Mouse (Mus musculus) hindbrain, embryonic 13.5 days (tissue): Measurements from ENCODE around the gene Mgst3. TPM values are rescaled to one million over a fixed set of nuclear protein-coding genes. Genes with fewer than 3 reads are reported as not detected.
"Not testable (repeated sequence)": the region's sequence is repeated elsewhere in the genome, so short reads cannot be mapped to it uniquely, and the experiment has no call there.

Source experiments
- ATAC-seq: fragments of 200-750 bp; cut with Nextera tagmentation; 2 replicates; pipeline ENCODE4 v1.8.0; 2017; ENCODE audit warnings: moderate TSS enrichment; ENCODE audit not compliant: low FRiP score
- H3K27ac ChIP-seq: fragments of 300-500 bp; sonication (generic); 2 replicates; pipeline ENCODE4 v1.5.1; 2015; ENCODE audit warnings: inconsistent platforms, mild to moderate bottlenecking, moderate library complexity
- H3K27me3 ChIP-seq: fragments of 300-500 bp; sonication (generic); 2 replicates; pipeline ENCODE4 v1.6.1; 2015; ENCODE audit warnings: mild to moderate bottlenecking, inconsistent platforms
- H3K36me3 ChIP-seq: fragments of 300-500 bp; sonication (generic); 2 replicates; pipeline ENCODE4 v1.6.1; 2015; ENCODE audit warnings: mild to moderate bottlenecking, inconsistent platforms
- H3K4me1 ChIP-seq: fragments of 300-500 bp; sonication (generic); replicated peaks from 2 replicates; pipeline ENCODE4 v1.6.1; 2015; ENCODE audit warnings: inconsistent platforms
- H3K4me2 ChIP-seq: fragments of 300-500 bp; sonication (generic); 2 replicates; pipeline ENCODE4 v1.6.1; 2015; ENCODE audit warnings: inconsistent platforms, mild to moderate bottlenecking, moderate library complexity
- H3K4me3 ChIP-seq: fragments of 300-500 bp; sonication (generic); 2 replicates; pipeline ENCODE4 v1.5.1; 2015; ENCODE audit warnings: mild to moderate bottlenecking, inconsistent platforms
- H3K9ac ChIP-seq: fragments of 300-500 bp; sonication (generic); 2 replicates; pipeline ENCODE4 v1.6.1; 2015; ENCODE audit warnings: mild to moderate bottlenecking, inconsistent platforms
- H3K9me3 ChIP-seq: fragments of 300-500 bp; sonication (generic); 2 replicates; pipeline ENCODE4 v1.6.1; 2016; ENCODE audit warnings: inconsistent platforms
- WGBS: fragments of 180-500 bp; shearing (Covaris S2); methylation state at CpG from one replicate; pipeline ENCODE4 v1.1.7; 2015; 5-methylcytosine and 5-hydroxymethylcytosine counted together
- polyA plus RNA-seq: library from polyadenylated mRNA; unstranded; fragments of >200 nt; fragmentation: Nextera tagmentation; extraction: Ambion mirVana; gene quantifications from 2 replicates; pipeline ENCODE4 v1.2.1, GENCODE M21; 2015

Mgst3 gene
- polyA plus RNA-seq, 1 experiment from 2014 or later, result 105 TPM

DNA sequence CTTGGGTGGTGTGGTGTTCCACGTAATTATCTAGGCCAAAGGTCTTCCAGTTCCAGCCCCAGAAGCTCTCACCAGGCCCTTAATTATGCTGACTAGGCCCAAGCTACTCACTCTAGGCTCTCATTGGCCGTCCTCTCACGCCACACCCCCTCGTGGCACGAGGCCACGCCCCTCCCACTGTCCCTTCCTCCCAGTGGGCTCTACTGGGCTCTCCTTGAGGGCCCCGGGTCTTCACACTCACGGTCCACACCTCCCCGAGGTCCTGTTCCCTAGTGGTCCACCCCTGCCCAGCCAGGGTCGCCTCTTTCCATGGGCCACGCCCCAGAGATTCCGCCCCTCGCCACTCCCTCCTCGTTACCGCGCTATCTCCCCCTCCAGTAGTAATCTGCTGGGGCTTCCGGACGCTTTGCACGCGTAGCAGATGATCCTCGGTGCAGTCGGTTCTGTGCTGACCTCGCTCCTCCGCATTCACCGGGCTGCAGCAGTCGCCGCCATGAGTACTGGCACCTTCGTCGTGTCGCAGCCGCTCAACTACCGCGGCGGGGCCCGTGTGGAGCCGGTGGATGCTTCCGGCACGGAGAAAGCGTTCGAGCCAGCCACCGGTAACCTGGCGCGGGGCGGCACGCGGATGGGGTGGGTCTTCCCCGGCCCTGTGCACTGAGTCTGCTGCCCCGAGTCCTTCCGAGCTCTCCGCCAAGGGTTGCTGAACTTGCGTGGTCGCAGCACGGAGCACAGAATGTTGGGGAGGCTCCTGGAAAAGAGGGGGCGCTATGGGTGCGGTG is 43.6 kb downstream of the Mgst3 start, which contains the start of gene Aldh9a1:
Gene Aldh9a1 (plus strand): TSS at position 177 of the 782 bp plus-strand sequence.
- peak within 1 kb of the TSS; percentile 80 for H3K4me2 ChIP-seq
- peak within 1 kb of the TSS; percentile 84 for H3K9ac ChIP-seq
- H3K9me3 ChIP-seq, result no peaks in the 10 kb centered on the region
- no peaks in the 10 kb centered on the region for H3K27me3 ChIP-seq
- peak within 1 kb of the TSS; percentile 86 for H3K27ac ChIP-seq
- WGBS, result under 1% methylated on average over 55 of the region's 55 CpGs
- peak within 1 kb of the TSS; percentile 66 for H3K4me3 ChIP-seq
- peaks cover 10% of the 10 kb centered on the region for H3K4me1 ChIP-seq
- H3K36me3 ChIP-seq, result 0 out of 2 replicates have a peak, but pooled peaks cover 8% of the 10 kb centered on the region
- ATAC-seq, result peak; percentile 97

DNA sequence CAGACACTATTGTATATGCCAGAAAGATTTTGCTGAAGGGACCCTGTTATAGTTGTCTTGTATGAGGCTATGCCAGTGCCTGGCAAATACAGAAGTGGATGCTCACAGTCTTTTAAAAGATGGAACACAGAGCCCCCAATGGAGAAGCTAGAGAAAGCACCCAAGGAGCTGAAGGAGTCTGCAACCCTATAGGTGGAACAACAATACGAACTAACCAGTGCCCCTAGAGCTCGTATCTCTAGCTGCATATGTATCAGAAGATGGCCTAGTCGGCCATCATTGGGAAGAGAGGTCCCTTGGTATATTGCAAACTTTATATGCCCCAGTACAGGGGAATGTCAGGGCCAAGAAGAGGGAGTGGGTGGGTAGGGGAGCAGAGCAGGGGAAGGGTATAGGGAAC is 44.4 kb downstream of the Mgst3 start:
- not testable (repeated sequence) for ATAC-seq, H3K4me3 ChIP-seq, H3K27ac ChIP-seq, H3K36me3 ChIP-seq, H3K9me3 ChIP-seq, H3K27me3 ChIP-seq, H3K9ac ChIP-seq
- H3K4me2 ChIP-seq, result peak overlapping the region; percentile 80
- 60% methylated on average over 3 of the region's 3 CpGs for WGBS
- peaks cover 10% of the 10 kb centered on the region for H3K4me1 ChIP-seq

DNA sequence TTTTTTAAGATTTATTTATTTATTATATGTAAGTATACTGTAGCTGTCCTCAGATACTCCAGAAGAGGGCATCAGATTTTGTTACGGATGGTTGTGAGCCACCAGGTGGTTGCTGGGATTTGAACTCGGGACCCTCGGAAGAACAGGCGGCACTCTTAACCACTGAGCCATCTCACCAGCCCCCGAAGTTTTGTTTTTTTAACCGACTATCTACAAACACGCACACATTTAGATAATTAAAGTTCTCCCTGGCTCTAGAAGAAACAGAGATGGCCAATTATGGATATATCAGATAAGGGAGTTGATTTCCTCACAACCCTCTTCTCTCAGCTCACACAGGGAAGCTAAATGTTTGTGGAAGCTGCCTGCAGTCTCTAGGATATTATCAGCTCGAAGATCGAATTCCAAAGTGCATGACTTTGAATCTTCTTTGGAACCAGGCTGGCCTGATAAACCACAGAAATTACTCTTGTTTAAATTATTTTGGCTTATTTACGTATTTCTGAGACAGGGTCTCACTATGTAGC is 47.6 kb downstream of the Mgst3 start:
- not testable (repeated sequence) for H3K9ac ChIP-seq, H3K36me3 ChIP-seq, H3K4me2 ChIP-seq, H3K27me3 ChIP-seq, H3K9me3 ChIP-seq, H3K4me3 ChIP-seq, H3K27ac ChIP-seq, H3K4me1 ChIP-seq, ATAC-seq
- 92% methylated on average over 10 of the region's 10 CpGs for WGBS

DNA sequence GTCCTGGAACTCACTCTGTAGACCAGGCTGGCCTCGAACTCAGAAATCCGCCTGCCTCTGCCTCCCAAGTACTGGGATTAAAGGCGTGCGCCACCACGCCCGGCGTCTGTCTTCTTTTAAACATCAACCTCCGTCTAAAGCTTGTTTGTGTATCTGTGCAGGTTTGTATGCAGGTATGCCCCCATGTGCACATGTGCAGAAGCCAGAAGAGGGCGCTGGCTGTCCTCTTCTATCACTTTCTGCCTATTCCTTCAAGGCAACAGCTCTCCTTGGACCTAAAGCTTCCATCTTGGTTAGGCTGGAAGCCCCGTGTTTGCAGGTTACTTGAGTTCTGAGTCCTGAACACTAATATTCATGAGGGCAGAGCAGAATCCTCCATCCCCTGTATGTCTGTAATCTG is 50.8 kb downstream of the Mgst3 start:
- no peak overlapping the region for H3K4me2 ChIP-seq
- 89% methylated on average over 10 of the region's 10 CpGs for WGBS
- H3K36me3 ChIP-seq, result no peaks in the 10 kb centered on the region
- peaks cover 3% of the 10 kb centered on the region; the same call in 1 of the 2 replicates for H3K4me1 ChIP-seq
- peaks cover 10% of the 10 kb centered on the region for H3K27me3 ChIP-seq
- no peak overlapping the region for H3K9ac ChIP-seq
- no peaks in the 10 kb centered on the region for H3K9me3 ChIP-seq
- H3K4me3 ChIP-seq, result no peak overlapping the region
- ATAC-seq, result no peak
- H3K27ac ChIP-seq, result no peak overlapping the region

DNA sequence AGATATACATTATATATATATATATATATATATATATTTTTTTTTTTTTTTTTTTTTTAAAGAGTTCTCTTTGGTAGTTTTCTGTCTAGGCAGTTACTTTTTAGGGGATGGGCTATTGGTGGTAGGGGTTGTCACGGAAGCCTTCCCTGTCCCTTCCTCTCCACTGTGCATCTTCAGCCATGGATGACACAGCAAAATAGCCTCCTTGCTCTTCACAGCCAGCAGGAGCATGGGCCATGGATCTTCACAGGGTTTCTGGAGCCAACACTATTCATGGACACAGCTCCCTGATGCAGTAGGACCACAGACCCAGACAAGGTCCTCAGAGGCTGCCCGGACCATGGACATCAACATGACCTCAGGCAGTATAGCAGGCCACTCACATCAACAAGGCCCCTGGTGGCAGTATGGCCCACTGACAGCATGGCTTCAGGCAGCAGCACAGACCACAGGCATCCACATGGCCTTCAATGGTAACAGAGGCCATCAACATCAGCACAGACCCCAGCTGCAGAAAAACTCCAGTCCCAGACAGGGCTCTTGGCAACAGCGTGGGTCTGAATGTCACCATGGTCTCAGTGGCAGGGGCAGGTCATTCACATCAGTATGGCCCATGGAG is 52.6 kb downstream of the Mgst3 start:
- peaks cover 3% of the 10 kb centered on the region; the same call in 1 of the 2 replicates for H3K4me1 ChIP-seq
- no peak overlapping the region for H3K9ac ChIP-seq
- peaks cover 10% of the 10 kb centered on the region for H3K27me3 ChIP-seq
- ATAC-seq, result peak; percentile 22; the same call in 1 of the 2 replicates
- H3K4me2 ChIP-seq, result no peak overlapping the region; the same call in 1 of the 2 replicates
- H3K9me3 ChIP-seq, result no peaks in the 10 kb centered on the region
- no peak overlapping the region for H3K27ac ChIP-seq
- no peak overlapping the region for H3K4me3 ChIP-seq
- 92% methylated on average over 3 of the region's 3 CpGs for WGBS
- no peaks in the 10 kb centered on the region for H3K36me3 ChIP-seq

DNA sequence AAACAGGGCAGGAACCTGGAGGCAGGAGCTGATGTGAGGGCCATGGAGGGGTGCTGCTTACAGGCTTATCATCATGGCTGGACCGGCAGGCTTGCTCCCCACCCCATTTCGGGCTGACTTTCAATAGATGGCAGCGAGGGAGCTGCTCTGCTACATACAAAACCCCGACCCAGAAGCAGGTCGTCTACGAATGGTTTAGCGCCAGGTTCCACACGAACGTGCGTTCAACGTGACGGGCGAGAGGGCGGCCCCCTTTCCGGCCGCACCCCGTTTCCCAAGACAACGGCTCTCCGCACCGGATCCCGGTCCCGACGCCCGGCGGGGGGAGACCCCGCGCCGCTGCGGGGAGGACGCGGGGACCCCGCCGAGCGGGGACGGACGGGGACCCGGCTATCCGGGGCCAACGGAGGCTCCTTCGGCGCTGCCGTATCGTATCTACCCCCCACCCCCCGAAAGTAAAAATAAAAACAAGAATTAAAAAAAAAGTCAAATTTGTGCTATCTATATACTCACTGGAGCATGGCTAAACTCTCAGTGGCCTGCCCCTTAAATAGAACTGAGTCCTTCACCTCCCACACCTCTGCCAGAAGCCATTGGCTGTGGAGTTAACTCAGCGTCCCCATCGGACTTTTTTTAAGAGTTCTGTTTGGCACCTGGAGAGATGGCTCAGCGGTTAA is 53.4 kb downstream of the Mgst3 start:
- Histone ChIP-seq H3K9ac (peak overlapping the region; percentile 66), H3K9me3 (no peaks in the 10 kb centered on the region), H3K4me2 (peak overlapping the region; percentile 68), H3K36me3 (no peaks in the 10 kb centered on the region), H3K27ac (no peak overlapping the region), H3K4me1 (peaks cover 3% of the 10 kb centered on the region; the same call in 1 of the 2 replicates), H3K27me3 (peaks cover 10% of the 10 kb centered on the region), H3K4me3 (peak overlapping the region; percentile 44)
- WGBS, result 3% methylated on average over 47 of the region's 47 CpGs
- ATAC-seq, result 0 out of 2 replicates have a peak, but pooled peaks have one; percentile 31

GRCm38 (mm10) chr1:167339177-167339781 is 54.4 kb downstream of the Mgst3 start:
- peaks cover 3% of the 10 kb centered on the region; the same call in 1 of the 2 replicates for H3K4me1 ChIP-seq
- H3K27me3 ChIP-seq, result peaks cover 10% of the 10 kb centered on the region
- no peak for ATAC-seq
- H3K4me2 ChIP-seq, result no peak overlapping the region
- H3K27ac ChIP-seq, result no peak overlapping the region
- no peaks in the 10 kb centered on the region for H3K9me3 ChIP-seq
- no peak overlapping the region for H3K4me3 ChIP-seq
- no peak overlapping the region for H3K9ac ChIP-seq
- 66% methylated on average over 9 of the region's 9 CpGs for WGBS
- no peaks in the 10 kb centered on the region; the same call in 1 of the 2 replicates for H3K36me3 ChIP-seq

DNA sequence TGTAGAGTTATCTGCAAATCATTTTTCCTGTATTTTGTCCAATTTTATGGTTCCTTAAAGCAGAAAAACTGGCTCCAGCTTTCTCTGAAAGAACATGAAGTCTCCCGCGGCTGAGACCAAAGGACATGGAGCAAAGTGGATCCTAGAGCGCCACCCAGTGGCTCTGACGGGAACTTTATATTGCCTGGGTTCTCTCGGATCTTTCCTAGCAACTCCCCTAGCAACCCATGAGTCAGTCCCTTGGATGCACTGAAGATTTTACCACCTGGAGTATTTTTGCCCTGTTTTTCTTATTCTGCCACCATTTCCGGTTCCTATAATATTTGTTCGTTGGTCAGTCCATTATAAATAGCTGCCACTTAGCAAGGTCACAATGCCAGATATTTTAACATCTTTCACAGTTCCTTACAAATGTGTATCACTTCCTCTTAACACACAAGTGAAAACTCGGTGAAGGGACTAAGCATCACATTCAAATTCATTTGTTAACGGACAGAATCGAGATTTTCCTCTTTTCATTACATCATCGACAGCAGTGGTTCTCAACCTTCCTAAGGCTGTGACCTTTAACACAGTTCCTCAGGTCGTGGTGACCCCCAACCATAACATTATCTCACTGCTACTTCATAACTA is 56.1 kb downstream of the Mgst3 start:
- H3K9me3 ChIP-seq, result no peaks in the 10 kb centered on the region
- WGBS, result 21% methylated on average over 12 of the region's 12 CpGs
- H3K9ac ChIP-seq, result no peak overlapping the region
- H3K4me2 ChIP-seq, result no peak overlapping the region
- H3K4me3 ChIP-seq, result no peak overlapping the region
- H3K4me1 ChIP-seq, result peaks cover 3% of the 10 kb centered on the region; the same call in 1 of the 2 replicates
- peaks cover 10% of the 10 kb centered on the region for H3K27me3 ChIP-seq
- H3K27ac ChIP-seq, result no peak overlapping the region
- H3K36me3 ChIP-seq, result peaks cover 7% of the 10 kb centered on the region
- ATAC-seq, result no peak

- ATAC-seq, result no peak
Observed at GRCm38 (mm10) chr1:167336398-167336797, 57.2 kb downstream of the Mgst3 start.

GRCm38 (mm10) chr1:167331106-167331505 is 62.5 kb downstream of the Mgst3 start:
- Histone ChIP-seq H3K36me3 (peaks cover 52% of the 10 kb centered on the region), H3K9ac (no peak overlapping the region)
- WGBS, result 92% methylated on average over 8 of the region's 8 CpGs

More at GRCm38 (mm10) chr1:167336398-167336797, 57.2 kb downstream of the Mgst3 start:
- no peak overlapping the region for H3K4me2 ChIP-seq
- H3K36me3 ChIP-seq, result peaks cover 15% of the 10 kb centered on the region
- H3K4me3 ChIP-seq, result no peak overlapping the region
- H3K4me1 ChIP-seq, result peaks cover 3% of the 10 kb centered on the region; the same call in 1 of the 2 replicates
- no peaks in the 10 kb centered on the region for H3K9me3 ChIP-seq
- H3K9ac ChIP-seq, result no peak overlapping the region
- no peak overlapping the region for H3K27ac ChIP-seq
- peaks cover 6% of the 10 kb centered on the region for H3K27me3 ChIP-seq
- 92% methylated on average over 3 of the region's 3 CpGs for WGBS

DNA sequence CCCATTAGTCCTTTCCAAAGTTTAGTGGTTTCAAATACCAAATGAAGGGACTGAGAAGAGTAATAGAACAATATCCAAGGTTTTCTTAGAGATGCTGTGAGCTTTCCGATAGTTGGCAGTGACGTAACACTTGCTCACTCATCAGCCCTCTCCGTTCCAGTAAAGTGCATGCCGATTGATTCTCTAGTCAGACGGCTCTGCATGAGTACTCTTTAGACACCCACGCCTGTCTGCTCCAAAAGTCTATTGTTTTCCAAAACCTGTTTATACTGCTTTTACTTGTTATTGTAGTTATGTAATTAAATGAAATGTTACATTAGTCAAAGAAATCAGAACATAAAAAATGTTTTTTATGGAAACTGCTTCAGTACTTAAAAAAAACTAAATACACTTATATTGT is 64.9 kb downstream of the Mgst3 start:
- Histone ChIP-seq H3K27ac (no peak overlapping the region), H3K4me2 (no peak overlapping the region), H3K4me3 (no peak overlapping the region), H3K9me3 (no peaks in the 10 kb centered on the region), H3K36me3 (peaks cover 62% of the 10 kb centered on the region), H3K27me3 (no peaks in the 10 kb centered on the region), H3K4me1 (no peaks in the 10 kb centered on the region), H3K9ac (no peak overlapping the region)
- ATAC-seq, result no peak
- 85% methylated on average over 6 of the region's 6 CpGs for WGBS

More at GRCm38 (mm10) chr1:167331106-167331505, 62.5 kb downstream of the Mgst3 start:
- no peak for ATAC-seq
- no peak overlapping the region for H3K4me2 ChIP-seq
- H3K27me3 ChIP-seq, result no peaks in the 10 kb centered on the region
- H3K4me3 ChIP-seq, result no peak overlapping the region
- no peaks in the 10 kb centered on the region for H3K4me1 ChIP-seq
- H3K9me3 ChIP-seq, result no peaks in the 10 kb centered on the region
- H3K27ac ChIP-seq, result no peak overlapping the region
